Mouse (Mus musculus) myocyte (in vitro differentiated cells): ENCODE measurements around the gene Slc38a3. TPM values are rescaled to one million over a fixed set of nuclear protein-coding genes. Genes with fewer than 3 reads are reported as not detected.

Experiments
- H3K27me3 ChIP-seq: one replicate; pipeline ENCODE4 v1.6.1; 2011; ENCODE audit not compliant: control insufficient read depth, insufficient read depth, insufficient read length
- H3K36me3 ChIP-seq: one replicate; pipeline ENCODE4 v1.6.1; 2011; ENCODE audit not compliant: control insufficient read depth, insufficient read depth
- H3K4me2 ChIP-seq: one replicate; pipeline ENCODE4 v1.6.1; 2011; ENCODE audit warnings: low read depth, control low read depth
- H3K4me3 ChIP-seq: one replicate; pipeline ENCODE4 v1.5.1; 2011; ENCODE audit warnings: mild to moderate bottlenecking, control low read depth, moderate library complexity
- H3K79me2 ChIP-seq: one replicate; pipeline ENCODE4 v1.6.1; 2011; ENCODE audit not compliant: control insufficient read depth, insufficient read depth
- H3ac ChIP-seq: one replicate; pipeline ENCODE4 v1.6.1; 2011; ENCODE audit not compliant: control insufficient read depth, insufficient read length
- CEBPB ChIP-seq: IDR thresholded peaks from 2 replicates; pipeline ENCODE4 v1.6.1; 2011; ENCODE audit warnings: mild to moderate bottlenecking, moderate library complexity; ENCODE audit not compliant: poor library complexity, insufficient read depth, severe bottlenecking
- E2F4 ChIP-seq: IDR thresholded peaks from one replicate; pipeline ENCODE4 v1.6.1; 2011; ENCODE audit warnings: mild to moderate bottlenecking, control low read depth, moderate library complexity; ENCODE audit not compliant: insufficient read depth
- MAX ChIP-seq: IDR thresholded peaks from one replicate; pipeline ENCODE4 v1.6.1; 2011; ENCODE audit warnings: low read depth, mild to moderate bottlenecking, control low read depth
- MYOD1 ChIP-seq, 3 experiments: IDR thresholded peaks; one replicate each; pipeline ENCODE4 v1.6.1; 2011; ENCODE audit warnings: control low read depth in 2 of 3, low read depth in 2 of 3, mild to moderate bottlenecking in 2 of 3, moderate library complexity in 1 of 3; ENCODE audit not compliant: insufficient read length in 2 of 3, control insufficient read depth in 1 of 3
- MYOG ChIP-seq, 3 experiments: IDR thresholded peaks; one replicate each; pipeline ENCODE4 v1.6.1; 2011; ENCODE audit warnings: control low read depth in 2 of 3, low read depth in 2 of 3, mild to moderate bottlenecking in 2 of 3; ENCODE audit not compliant: insufficient read length in 2 of 3, control insufficient read depth in 1 of 3, insufficient read depth in 1 of 3
- POLR2A ChIP-seq: IDR thresholded peaks from one replicate; pipeline ENCODE4 v1.6.1; 2011; ENCODE audit warnings: low read depth, mild to moderate bottlenecking, control low read depth, moderate library complexity; ENCODE audit not compliant: insufficient read length
- POLR2AphosphoS2 ChIP-seq: IDR thresholded peaks from one replicate; pipeline ENCODE4 v1.6.1; 2011; ENCODE audit warnings: low read depth, control low read depth; ENCODE audit not compliant: insufficient read length
- REST ChIP-seq: IDR thresholded peaks from one replicate; pipeline ENCODE4 v1.6.1; 2011; ENCODE audit warnings: mild to moderate bottlenecking, control low read depth, moderate library complexity; ENCODE audit not compliant: insufficient read depth, insufficient read length
- SRF ChIP-seq: IDR thresholded peaks from one replicate; pipeline ENCODE4 v1.6.1; 2011; ENCODE audit warnings: low read depth; ENCODE audit not compliant: control insufficient read depth, insufficient read length
- TCF12 ChIP-seq: IDR thresholded peaks from one replicate; pipeline ENCODE4 v1.6.1; 2011; ENCODE audit warnings: mild to moderate bottlenecking, control low read depth; ENCODE audit not compliant: poor library complexity, insufficient read depth, severe bottlenecking
- TCF3 ChIP-seq: IDR thresholded peaks from one replicate; pipeline ENCODE4 v1.6.1; 2011; ENCODE audit warnings: low read depth, control low read depth; ENCODE audit not compliant: insufficient read length
- USF1 ChIP-seq: IDR thresholded peaks from one replicate; pipeline ENCODE4 v1.6.1; 2011; ENCODE audit warnings: low read depth, mild to moderate bottlenecking, control low read depth, moderate library complexity
- polyA plus RNA-seq: library from polyadenylated mRNA; unstranded; fragments of >200 nt; fragmentation: generic; extraction: Trizol; gene quantifications from one replicate; pipeline ENCODE4 v1.2.1, GENCODE M21; 2012; ENCODE audit warnings: missing spikeins

Slc38a3 gene
- polyA plus RNA-seq, 1 experiment, result 0.06 TPM

- Histone ChIP-seq H3ac (no peak overlapping the region), H3K4me3 (no peak overlapping the region), H3K79me2 (no peaks in the 10 kb centered on the region), H3K36me3 (peaks cover 22% of the 10 kb centered on the region), H3K4me2 (no peak overlapping the region), H3K27me3 (no peaks in the 10 kb centered on the region)
- no peak for TF ChIP-seq TCF12
- peak; percentile 30 for TF ChIP-seq POLR2AphosphoS2
These were observed 54.3 kb downstream of the Slc38a3 start for GRCm38 (mm10) chr9:107615035-107615434.

GRCm38 (mm10) chr9:107612945-107613569 lies 56.3 kb downstream of the Slc38a3 start:
- H3K4me2 ChIP-seq, result peak overlapping the region; percentile 65
- no peaks in the 10 kb centered on the region for H3K27me3 ChIP-seq
- TF ChIP-seq USF1, result no peak
- TF ChIP-seq REST, result no peak
- no peak for TF ChIP-seq SRF
- TF ChIP-seq POLR2AphosphoS2, result no peak
- TF ChIP-seq POLR2A, result no peak
- no peak for TF ChIP-seq CEBPB
- no peak for TF ChIP-seq MYOG (IDR thresholded peaks at IDR 0.05; ENCODE audit: control insufficient read depth in 1 of 3, insufficient read depth in 1 of 3, insufficient read length in 2 of 3, low read depth in 2 of 3)
- TF ChIP-seq E2F4, result no peak
- TF ChIP-seq TCF3, result no peak
- TF ChIP-seq MYOD1 (IDR thresholded peaks at IDR 0.05; ENCODE audit: control insufficient read depth in 1 of 3, insufficient read length in 2 of 3, low read depth in 2 of 3), result no peak
- no peak for TF ChIP-seq MAX
- no peak for TF ChIP-seq TCF12
- H3K79me2 ChIP-seq, result no peaks in the 10 kb centered on the region
- H3K4me3 ChIP-seq, result peak overlapping the region; percentile 6
- peaks cover 22% of the 10 kb centered on the region for H3K36me3 ChIP-seq
- H3ac ChIP-seq, result no peak overlapping the region

GRCm38 (mm10) chr9:107612191-107612944 lies 57.0 kb downstream of the Slc38a3 start:
- Histone ChIP-seq H3K4me3 (peak overlapping the region; percentile 6), H3K4me2 (peak overlapping the region; percentile 71), H3K79me2 (no peaks in the 10 kb centered on the region), H3K27me3 (no peaks in the 10 kb centered on the region), H3ac (no peak overlapping the region), H3K36me3 (peaks cover 18% of the 10 kb centered on the region)
- TF ChIP-seq POLR2AphosphoS2, result peak; percentile 85
- peak; percentile 76 for TF ChIP-seq POLR2A
- peak; percentile 55 for TF ChIP-seq TCF3
- no peak for TF ChIP-seq REST
- no peak for TF ChIP-seq SRF
- peak in 2 of 3 experiments; percentile 88 for TF ChIP-seq MYOD1 (IDR thresholded peaks at IDR 0.05; ENCODE audit: control insufficient read depth in 1 of 3, insufficient read length in 2 of 3, low read depth in 2 of 3)
- peak; percentile 53 to 96 (median 94) for TF ChIP-seq MYOG (IDR thresholded peaks at IDR 0.05; ENCODE audit: control insufficient read depth in 1 of 3, insufficient read depth in 1 of 3, insufficient read length in 2 of 3, low read depth in 2 of 3)
- TF ChIP-seq USF1, result no peak

- TF ChIP-seq POLR2A, result no peak
- TF ChIP-seq MYOG (IDR thresholded peaks at IDR 0.05; ENCODE audit: control insufficient read depth in 1 of 3, insufficient read depth in 1 of 3, insufficient read length in 2 of 3, low read depth in 2 of 3), result peak in 2 of 3 experiments; percentile 62 to 89
- peak; percentile 51 to 54 (median 53) for TF ChIP-seq MYOD1 (IDR thresholded peaks at IDR 0.05; ENCODE audit: control insufficient read depth in 1 of 3, insufficient read length in 2 of 3, low read depth in 2 of 3)
- peak; percentile 64 for TF ChIP-seq TCF12
- peak; percentile 17 for TF ChIP-seq POLR2AphosphoS2
- TF ChIP-seq TCF3, result no peak
- no peak for TF ChIP-seq CEBPB
- H3ac ChIP-seq, result no peak overlapping the region
- H3K36me3 ChIP-seq, result peaks cover 14% of the 10 kb centered on the region
- no peaks in the 10 kb centered on the region for H3K79me2 ChIP-seq
- H3K27me3 ChIP-seq, result no peaks in the 10 kb centered on the region
- H3K4me2 ChIP-seq, result peak overlapping the region; percentile 71
- H3K4me3 ChIP-seq, result peak overlapping the region; percentile 6
These were observed 57.7 kb downstream of the Slc38a3 start for GRCm38 (mm10) chr9:107611456-107612190.

DNA sequence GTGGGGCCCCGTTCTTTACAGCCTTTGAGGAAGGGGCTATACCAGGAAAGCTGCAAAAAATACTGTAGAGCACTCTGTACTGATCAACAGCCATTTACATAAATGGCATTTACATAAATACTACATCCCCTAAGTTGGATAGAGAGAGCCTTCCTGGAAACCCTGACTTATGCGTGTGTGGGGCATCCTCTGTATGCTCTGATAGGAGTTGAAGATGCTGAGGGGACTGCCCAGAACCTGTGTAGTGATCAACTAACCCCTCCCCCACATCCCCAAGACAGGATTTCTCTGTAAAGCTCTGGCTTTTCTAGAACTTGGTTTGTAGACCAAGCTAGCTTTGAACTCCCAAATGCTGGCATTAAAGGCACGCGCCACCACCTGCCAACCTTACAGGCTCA lies 59.9 kb downstream of the Slc38a3 start:
- no peak for TF ChIP-seq SRF
- Histone ChIP-seq H3ac (no peak overlapping the region), H3K27me3 (no peaks in the 10 kb centered on the region), H3K4me2 (no peak overlapping the region), H3K79me2 (no peaks in the 10 kb centered on the region), H3K4me3 (no peak overlapping the region), H3K36me3 (peaks cover under 1% of the 10 kb centered on the region)
